Mouse (Mus musculus) spleen, postnatal 10 days (tissue): ENCODE measurements around the gene Ercc6.

Experiments
- DNase-seq, 2 experiments: peaks; one replicate each; pipeline ENCODE4 v3.0.0; 2021 to 2022; ENCODE audit warnings: low spot score in 2 of 2

Gene Ercc6

GRCm38 (mm10) chr14:32518543-32518942 is 5.2 kb downstream of the Ercc6 start:
- no peak for DNase-seq

GRCm38 (mm10) chr14:32520400-32520926 is 7.1 kb downstream of the Ercc6 start:
- DNase-seq: no peak

GRCm38 (mm10) chr14:32522336-32522735 is 9.0 kb downstream of the Ercc6 start:
- DNase-seq: no peak

- DNase-seq: no peak
Observed at GRCm38 (mm10) chr14:32524071-32524470, 10.8 kb downstream of the Ercc6 start.

GRCm38 (mm10) chr14:32525996-32526705 is 12.8 kb downstream of the Ercc6 start:
- no peak for DNase-seq

GRCm38 (mm10) chr14:32527211-32527610 is 13.9 kb downstream of the Ercc6 start:
- DNase-seq: no peak

- no peak for DNase-seq
Observed at GRCm38 (mm10) chr14:32529036-32529435, 15.7 kb downstream of the Ercc6 start.

GRCm38 (mm10) chr14:32530896-32531295 is 17.6 kb downstream of the Ercc6 start:
- no peak for DNase-seq

GRCm38 (mm10) chr14:32531371-32531770 is 18.1 kb downstream of the Ercc6 start:
- no peak for DNase-seq

- DNase-seq: no peak
Observed at GRCm38 (mm10) chr14:32532381-32533147, 19.2 kb downstream of the Ercc6 start.

GRCm38 (mm10) chr14:32533148-32533520 is 19.8 kb downstream of the Ercc6 start:
- DNase-seq: no peak

- DNase-seq: no peak
Observed at GRCm38 (mm10) chr14:32533656-32534055, 20.3 kb downstream of the Ercc6 start.

- peak in 1 of 2 experiments; percentile 25 for DNase-seq
Observed at GRCm38 (mm10) chr14:32534137-32534536, 20.8 kb downstream of the Ercc6 start.

- DNase-seq: no peak
Observed at GRCm38 (mm10) chr14:32536763-32537162, 23.4 kb downstream of the Ercc6 start.

- DNase-seq: no peak
Observed at GRCm38 (mm10) chr14:32538115-32538514, 24.8 kb downstream of the Ercc6 start.

GRCm38 (mm10) chr14:32543075-32543474 is 29.8 kb downstream of the Ercc6 start:
- no peak for DNase-seq

- DNase-seq: no peak
Observed at GRCm38 (mm10) chr14:32546676-32547075, 33.4 kb downstream of the Ercc6 start.

- DNase-seq: no peak
Observed at GRCm38 (mm10) chr14:32551854-32552253, 38.5 kb downstream of the Ercc6 start.

- DNase-seq: no peak
Observed at GRCm38 (mm10) chr14:32553198-32553903, 40.0 kb downstream of the Ercc6 start.

- no peak for DNase-seq
Observed at GRCm38 (mm10) chr14:32554860-32555526, 41.7 kb downstream of the Ercc6 start.

GRCm38 (mm10) chr14:32561428-32561827 is 48.1 kb downstream of the Ercc6 start:
- no peak for DNase-seq

GRCm38 (mm10) chr14:32563661-32564060 is 50.3 kb downstream of the Ercc6 start:
- DNase-seq: no peak
